Mouse (Mus musculus): ENCODE measurements around the gene Pram1. TPM values are rescaled to one million over a fixed set of nuclear protein-coding genes. Genes with fewer than 3 reads are reported as not detected.

The Pram1 gene
- polyA plus RNA-seq, 1 experiment from 2014 or later = 0.39 TPM

DNA sequence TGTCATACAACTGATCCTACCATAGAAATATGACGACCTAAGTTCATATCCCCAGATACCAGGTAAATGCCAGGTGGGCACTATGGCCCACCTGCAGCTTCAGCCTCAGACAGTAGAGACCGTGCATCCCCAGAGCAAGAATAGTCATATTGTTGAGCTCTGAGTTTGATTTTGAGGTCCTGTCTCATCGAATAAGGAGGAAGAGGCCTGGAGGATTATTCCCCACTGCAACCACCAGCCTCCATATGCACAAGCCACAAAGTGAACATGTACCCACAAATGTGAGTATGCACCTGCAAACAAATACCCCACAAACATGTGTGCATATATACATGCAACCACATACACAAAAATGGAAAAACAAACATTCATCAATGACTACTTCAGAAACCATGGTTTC, 10.6 kb upstream of the Pram1 start:
- H3K4me2 ChIP-seq (ENCODE audit: low read length) = no peak overlapping the region

GRCm38 (mm10) chr17:33628621-33629486, 9.0 kb upstream of the Pram1 start, which contains the start of gene Zfp414:
Gene Zfp414, plus strand, starts transcription at chr17:33629090.
- Histone ChIP-seq H3K4me3 (ENCODE audit: low read depth, low read length) (peak within 1 kb of the TSS; percentile 76), H3K4me1 (replicated peaks; ENCODE audit: control insufficient read depth, insufficient read depth, low read length) (peaks cover 12% of the 10 kb centered on the region), H3K9me3 (ENCODE audit: control insufficient read depth, low read length) (no peaks in the 10 kb centered on the region), H3K4me2 (ENCODE audit: low read length) (peak within 1 kb of the TSS; percentile 83), H3K27me3 (replicated peaks; ENCODE audit: control insufficient read depth, insufficient read depth, low read length) (no peaks in the 10 kb centered on the region), H3K9ac (ENCODE audit: low read length) (peak within 1 kb of the TSS; percentile 89), H3K27ac (ENCODE audit: low read depth) (peak within 1 kb of the TSS; percentile 98), H3K36me3 (ENCODE audit: control insufficient read depth, insufficient read depth, low read length) (peaks cover 17% of the 10 kb centered on the region)
- ATAC-seq (replicated peaks; ENCODE audit: low FRiP score, low TSS enrichment, low read depth) = peak; percentile 94
- DNase-seq (ENCODE audit: low spot score) = peak; percentile 98
- WGBS = 2% methylated on average over 35 of the region's 35 CpGs

More for the DNA sequence above, 10.6 kb upstream of the Pram1 start:
- no peak overlapping the region for H3K4me3 ChIP-seq (ENCODE audit: low read depth, low read length)
- no peak overlapping the region for H3K9ac ChIP-seq (ENCODE audit: low read length)
- no peaks in the 10 kb centered on the region for H3K9me3 ChIP-seq (ENCODE audit: control insufficient read depth, low read length)
- H3K27me3 ChIP-seq (replicated peaks; ENCODE audit: control insufficient read depth, insufficient read depth, low read length) = no peaks in the 10 kb centered on the region
- DNase-seq (ENCODE audit: low spot score) (no peak), ATAC-seq (replicated peaks; ENCODE audit: low FRiP score, low TSS enrichment, low read depth) (no peak)
- H3K4me1 ChIP-seq (replicated peaks; ENCODE audit: control insufficient read depth, insufficient read depth, low read length) = peaks cover 12% of the 10 kb centered on the region
- peaks cover 17% of the 10 kb centered on the region for H3K36me3 ChIP-seq (ENCODE audit: control insufficient read depth, insufficient read depth, low read length)
- H3K27ac ChIP-seq (ENCODE audit: low read depth) = no peak overlapping the region
- WGBS = 91% methylated on average over 3 of the region's 3 CpGs

GRCm38 (mm10) chr17:33629487-33630125, 8.2 kb upstream of the Pram1 start:
- Histone ChIP-seq H3K9me3 (ENCODE audit: control insufficient read depth, low read length) (no peaks in the 10 kb centered on the region), H3K9ac (ENCODE audit: low read length) (peak overlapping the region; percentile 89), H3K4me1 (replicated peaks; ENCODE audit: control insufficient read depth, insufficient read depth, low read length) (peaks cover 12% of the 10 kb centered on the region), H3K4me2 (ENCODE audit: low read length) (peak overlapping the region; percentile 83), H3K36me3 (ENCODE audit: control insufficient read depth, insufficient read depth, low read length) (peaks cover 17% of the 10 kb centered on the region), H3K27me3 (replicated peaks; ENCODE audit: control insufficient read depth, insufficient read depth, low read length) (no peaks in the 10 kb centered on the region), H3K4me3 (ENCODE audit: low read depth, low read length) (peak overlapping the region; percentile 76), H3K27ac (ENCODE audit: low read depth) (peak overlapping the region; percentile 98)
- WGBS = 70% methylated on average over 12 of the region's 12 CpGs
- peak; percentile 38 for ATAC-seq (replicated peaks; ENCODE audit: low FRiP score, low TSS enrichment, low read depth)
- no peak for DNase-seq (ENCODE audit: low spot score)

DNA sequence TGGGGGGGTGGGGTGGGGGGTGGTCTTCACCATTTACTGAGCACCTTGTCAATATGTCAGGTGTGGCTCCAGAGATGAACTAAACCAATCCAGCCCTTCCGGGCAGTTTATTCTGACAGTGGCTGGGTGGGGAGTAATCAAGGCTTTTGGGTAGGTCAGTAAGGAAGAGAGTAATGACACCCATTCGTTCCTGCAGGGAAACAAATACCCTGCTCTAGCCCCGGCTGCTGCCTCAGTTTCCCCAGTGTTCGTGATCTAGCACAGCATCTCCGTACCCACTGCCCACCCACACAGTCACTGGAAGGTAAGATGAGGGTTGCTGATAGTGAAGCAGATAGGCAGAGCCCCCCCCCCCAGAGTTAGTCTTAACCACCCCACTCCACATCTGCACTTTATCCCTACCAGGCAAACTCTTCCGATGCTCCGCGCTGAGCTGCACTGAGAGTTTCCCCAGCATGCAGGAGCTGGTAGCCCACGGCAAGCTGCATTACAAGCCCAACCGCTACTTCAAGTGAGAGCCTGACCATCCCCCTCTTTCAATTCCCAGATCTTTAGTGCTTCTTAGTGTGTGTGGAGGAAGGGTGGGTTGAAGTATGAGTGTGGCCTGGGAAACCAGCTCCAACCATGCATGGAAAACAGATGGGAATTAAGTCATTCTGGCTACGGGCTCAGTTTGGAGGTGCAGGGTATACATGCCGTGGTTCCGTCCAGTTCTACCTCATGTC, 7.5 kb upstream of the Pram1 start:
- 80% methylated on average over 13 of the region's 13 CpGs for WGBS
- ATAC-seq (replicated peaks; ENCODE audit: low FRiP score, low TSS enrichment, low read depth) (no peak), DNase-seq (ENCODE audit: low spot score) (no peak)
- no peak overlapping the region for H3K27ac ChIP-seq (ENCODE audit: low read depth)
- H3K4me1 ChIP-seq (replicated peaks; ENCODE audit: control insufficient read depth, insufficient read depth, low read length) = peaks cover 12% of the 10 kb centered on the region
- H3K4me3 ChIP-seq (ENCODE audit: low read depth, low read length) = no peak overlapping the region
- H3K36me3 ChIP-seq (ENCODE audit: control insufficient read depth, insufficient read depth, low read length) = peaks cover 17% of the 10 kb centered on the region
- no peaks in the 10 kb centered on the region for H3K9me3 ChIP-seq (ENCODE audit: control insufficient read depth, low read length)
- H3K27me3 ChIP-seq (replicated peaks; ENCODE audit: control insufficient read depth, insufficient read depth, low read length) = no peaks in the 10 kb centered on the region
- H3K4me2 ChIP-seq (ENCODE audit: low read length) = peak overlapping the region; percentile 83; the same call in 1 of the 2 replicates
- H3K9ac ChIP-seq (ENCODE audit: low read length) = no peak overlapping the region

- Histone ChIP-seq H3K36me3 (ENCODE audit: control insufficient read depth, insufficient read depth, low read length) (peaks cover 17% of the 10 kb centered on the region), H3K9ac (ENCODE audit: low read length) (no peak overlapping the region), H3K4me2 (ENCODE audit: low read length) (no peak overlapping the region), H3K27ac (ENCODE audit: low read depth) (no peak overlapping the region), H3K4me1 (replicated peaks; ENCODE audit: control insufficient read depth, insufficient read depth, low read length) (peaks cover 12% of the 10 kb centered on the region), H3K9me3 (ENCODE audit: control insufficient read depth, low read length) (no peaks in the 10 kb centered on the region), H3K4me3 (ENCODE audit: low read depth, low read length) (no peak overlapping the region), H3K27me3 (replicated peaks; ENCODE audit: control insufficient read depth, insufficient read depth, low read length) (no peaks in the 10 kb centered on the region)
- 93% methylated on average over 9 of the region's 9 CpGs for WGBS
- ATAC-seq (replicated peaks; ENCODE audit: low FRiP score, low TSS enrichment, low read depth) (no peak), DNase-seq (ENCODE audit: low spot score) (no peak)
Measured at GRCm38 (mm10) chr17:33631236-33631635, 6.6 kb upstream of the Pram1 start.

DNA sequence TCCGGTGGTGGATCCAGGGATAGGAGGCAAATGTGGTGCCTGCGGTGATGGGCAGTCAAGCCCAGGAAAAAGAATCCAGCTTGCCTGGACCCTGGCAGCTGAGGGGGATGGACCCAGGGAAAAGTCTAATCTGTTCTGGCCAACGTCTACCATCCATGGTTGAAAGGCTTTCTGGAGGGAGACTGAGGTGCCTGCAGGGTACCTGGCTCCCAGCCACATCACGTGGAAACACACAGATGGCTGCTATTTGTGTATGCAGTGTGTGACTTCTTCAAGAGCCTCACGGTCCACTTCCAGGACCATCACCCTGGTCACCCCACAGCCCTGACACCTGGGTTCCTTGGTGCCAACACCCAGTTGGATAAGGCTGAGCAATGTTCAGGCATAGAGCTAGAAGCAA, 6.1 kb upstream of the Pram1 start:
- Histone ChIP-seq H3K9ac (ENCODE audit: low read length) (no peak overlapping the region), H3K4me1 (replicated peaks; ENCODE audit: control insufficient read depth, insufficient read depth, low read length) (peaks cover 12% of the 10 kb centered on the region), H3K27ac (ENCODE audit: low read depth) (no peak overlapping the region), H3K36me3 (ENCODE audit: control insufficient read depth, insufficient read depth, low read length) (peaks cover 17% of the 10 kb centered on the region), H3K27me3 (replicated peaks; ENCODE audit: control insufficient read depth, insufficient read depth, low read length) (no peaks in the 10 kb centered on the region), H3K4me2 (ENCODE audit: low read length) (no peak overlapping the region), H3K4me3 (ENCODE audit: low read depth, low read length) (no peak overlapping the region), H3K9me3 (ENCODE audit: control insufficient read depth, low read length) (no peaks in the 10 kb centered on the region)
- WGBS = 81% methylated on average over 5 of the region's 5 CpGs
- ATAC-seq (replicated peaks; ENCODE audit: low FRiP score, low TSS enrichment, low read depth) (no peak), DNase-seq (ENCODE audit: low spot score) (no peak)

- WGBS = 90% methylated on average over 2 of the region's 2 CpGs
- Histone ChIP-seq H3K27ac (ENCODE audit: low read depth) (no peak overlapping the region), H3K9me3 (ENCODE audit: control insufficient read depth, low read length) (no peaks in the 10 kb centered on the region), H3K4me3 (ENCODE audit: low read depth, low read length) (no peak overlapping the region), H3K27me3 (replicated peaks; ENCODE audit: control insufficient read depth, insufficient read depth, low read length) (no peaks in the 10 kb centered on the region), H3K4me2 (ENCODE audit: low read length) (no peak overlapping the region), H3K4me1 (replicated peaks; ENCODE audit: control insufficient read depth, insufficient read depth, low read length) (no peaks in the 10 kb centered on the region), H3K9ac (ENCODE audit: low read length) (no peak overlapping the region), H3K36me3 (ENCODE audit: control insufficient read depth, insufficient read depth, low read length) (peaks cover 3% of the 10 kb centered on the region)
- DNase-seq (ENCODE audit: low spot score) (no peak), ATAC-seq (replicated peaks; ENCODE audit: low FRiP score, low TSS enrichment, low read depth) (no peak)
Measured at GRCm38 (mm10) chr17:33637038-33637437, 818 bp upstream of the Pram1 start.

GRCm38 (mm10) chr17:33639743-33640142, 1.9 kb downstream of the Pram1 start:
- WGBS = 57% methylated on average over 6 of the region's 6 CpGs
- Histone ChIP-seq H3K4me3 (ENCODE audit: low read depth, low read length) (no peak overlapping the region), H3K9me3 (ENCODE audit: control insufficient read depth, low read length) (no peaks in the 10 kb centered on the region), H3K27me3 (replicated peaks; ENCODE audit: control insufficient read depth, insufficient read depth, low read length) (no peaks in the 10 kb centered on the region), H3K4me1 (replicated peaks; ENCODE audit: control insufficient read depth, insufficient read depth, low read length) (no peaks in the 10 kb centered on the region), H3K9ac (ENCODE audit: low read length) (no peak overlapping the region), H3K4me2 (ENCODE audit: low read length) (no peak overlapping the region), H3K36me3 (ENCODE audit: control insufficient read depth, insufficient read depth, low read length) (peaks cover 22% of the 10 kb centered on the region), H3K27ac (ENCODE audit: low read depth) (no peak overlapping the region)
- ATAC-seq (replicated peaks; ENCODE audit: low FRiP score, low TSS enrichment, low read depth) (no peak), DNase-seq (ENCODE audit: low spot score) (no peak)

Measured in intestine, embryonic 14.5 days (tissue).